Mouse (Mus musculus) embryonic fibroblast, embryonic 13.5 days (primary cell): Measurements from ENCODE around the gene Ctf1.

Experiments used
- CTCF ChIP-seq: IDR thresholded peaks from 2 replicates; pipeline ENCODE4 v1.5.1; 2011; ENCODE audit warnings: mild to moderate bottlenecking, control low read depth, low read length, moderate library complexity, borderline replicate concordance; ENCODE audit not compliant: insufficient read depth
- POLR2A ChIP-seq: IDR thresholded peaks from 2 replicates; pipeline ENCODE4 v1.6.1; 2011; ENCODE audit warnings: low read depth, mild to moderate bottlenecking, control low read depth, low read length, moderate library complexity

- TF ChIP-seq POLR2A (peak; percentile 64), CTCF (no peak)
These were observed 21.1 kb upstream of the Ctf1 start for GRCm38 (mm10) chr7:127691221-127691989.
